Mouse (Mus musculus): ENCODE data around the gene St8sia6.

DNA sequence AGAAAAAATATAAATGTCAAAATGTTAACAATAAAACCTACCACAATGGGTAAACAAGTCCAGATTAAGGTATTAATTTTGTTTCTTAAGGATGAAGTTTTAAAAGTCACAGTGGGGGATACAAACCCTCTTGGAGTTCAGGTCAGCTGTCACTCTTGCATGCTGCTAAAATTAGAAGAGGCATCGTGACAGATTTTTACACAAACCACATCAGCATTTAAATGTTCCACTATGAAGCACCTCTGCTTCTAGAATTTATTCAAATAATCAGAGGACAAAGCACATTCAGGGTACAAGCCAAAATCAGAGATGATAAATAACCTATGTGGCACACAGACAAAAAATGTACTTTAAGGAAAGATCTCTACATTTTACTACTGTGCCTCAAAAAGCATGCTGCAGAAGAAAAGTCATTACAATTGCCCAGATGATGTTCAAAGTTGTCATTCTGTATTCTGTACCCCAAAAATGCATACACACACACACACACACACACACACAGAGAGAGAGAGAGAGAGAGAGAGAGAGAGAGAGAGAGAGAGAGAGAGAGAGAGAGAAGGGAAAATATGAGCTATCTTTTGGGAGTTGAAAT is 7.2 kb downstream of the St8sia6 start:
- TF ChIP-seq CTCF (IDR thresholded peaks at IDR 0.05; ENCODE audit: low read depth) (no peak), EP300 (IDR thresholded peaks at IDR 0.05; ENCODE audit: low read depth) (no peak)
